Mouse (Mus musculus) gonadal fat pad, adult 2 months (tissue): ENCODE data around the gene Yif1a. TPM values are rescaled to one million over a fixed set of nuclear protein-coding genes. Genes with fewer than 3 reads are reported as not detected.

Source experiments
- DNase-seq: peaks from one replicate; pipeline ENCODE4 v3.0.0-alpha.2; 2012; ENCODE audit warnings: low read depth
- polyA plus RNA-seq: library from polyadenylated mRNA; depleted of rRNA; stranded (reverse); fragments of >200 nt; gene quantifications from 2 replicates; pipeline ENCODE4 v1.2.3, GENCODE M21; 2012

Gene Yif1a
- polyA plus RNA-seq, 1 experiment: 196 TPM

DNA sequence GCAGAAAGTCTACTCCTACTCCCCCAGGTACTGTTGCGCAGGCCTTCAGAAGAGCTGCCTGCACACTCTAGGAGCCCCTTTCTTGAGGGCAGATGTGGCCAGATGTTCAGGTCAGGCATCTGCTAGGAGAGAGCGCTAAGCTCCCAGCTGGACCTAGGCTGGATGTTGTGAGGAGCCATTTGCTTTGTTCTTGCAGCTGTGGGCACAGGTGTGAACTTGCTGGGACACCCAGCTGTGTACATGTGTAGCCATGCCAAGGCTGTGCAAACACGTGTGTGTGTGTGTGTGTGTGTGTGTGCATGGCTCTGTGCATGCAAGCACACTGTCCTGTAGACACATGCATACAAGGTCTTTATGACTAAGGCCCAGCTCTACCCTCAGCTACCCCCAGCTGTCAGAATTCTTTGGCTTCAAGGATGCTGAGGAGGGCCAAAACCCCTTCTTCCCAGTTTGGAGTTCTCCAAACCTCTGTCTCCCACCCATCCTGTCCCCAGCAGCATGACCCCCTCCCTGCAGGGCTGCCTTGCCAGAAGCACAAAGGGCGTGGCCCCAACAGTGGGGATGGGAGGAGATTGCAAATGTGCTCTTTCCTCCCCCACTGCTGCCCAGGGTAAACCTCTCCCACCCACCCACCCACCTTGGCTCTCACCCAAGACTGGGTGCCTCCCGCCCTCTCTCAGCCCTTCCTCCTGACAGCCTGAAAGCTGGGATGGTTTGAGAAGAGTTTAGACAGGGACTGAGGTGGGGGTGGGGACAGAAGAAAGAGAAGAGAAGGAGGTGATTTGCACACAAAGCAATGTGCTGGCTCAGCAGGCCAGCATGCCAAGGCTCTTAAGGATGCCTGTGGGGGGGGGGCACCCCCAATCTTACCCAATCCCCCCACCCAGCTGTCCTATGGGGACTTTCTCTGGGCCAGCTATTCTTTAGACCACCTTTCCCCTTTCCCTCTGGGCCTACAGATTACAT is 27.7 kb upstream of the Yif1a start:
- DNase-seq: no peak

DNA sequence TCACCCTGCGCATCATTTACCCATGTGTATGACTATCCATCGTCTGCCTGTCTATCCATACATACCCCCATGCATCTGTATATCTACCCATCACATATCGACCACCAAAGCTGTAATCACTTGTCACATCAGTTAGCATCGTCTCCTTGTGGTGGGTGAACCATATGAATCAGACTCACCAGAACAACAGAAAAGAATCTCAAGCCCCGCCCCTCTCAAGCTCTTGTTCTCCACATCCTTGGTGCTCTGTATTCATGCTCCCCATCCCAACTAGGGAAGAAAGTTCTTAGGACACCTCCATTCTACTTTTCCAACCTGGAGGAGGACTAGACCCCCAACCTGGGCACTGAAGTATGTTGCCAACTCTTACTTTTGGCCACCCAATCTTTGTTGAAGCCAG is 26.3 kb upstream of the Yif1a start:
- no peak for DNase-seq

DNA sequence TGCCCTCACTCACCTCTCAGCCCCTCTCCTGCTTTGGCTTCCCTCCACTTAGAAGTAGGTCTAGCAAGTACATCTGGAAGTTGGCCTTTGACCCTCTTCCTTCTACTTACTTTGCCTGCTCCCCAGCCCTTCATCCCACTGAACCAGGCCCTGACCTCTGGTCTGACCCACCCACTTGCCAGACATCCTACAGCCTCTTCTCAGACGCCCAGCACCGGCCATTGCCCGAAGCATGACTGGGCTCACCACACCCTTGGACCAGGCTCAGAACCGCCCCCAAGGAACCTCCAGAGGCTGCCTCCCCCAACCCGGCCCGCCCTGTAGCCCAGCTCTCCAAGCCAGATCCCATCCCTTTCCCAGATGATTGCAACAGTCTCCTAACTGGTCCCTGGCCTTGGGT is 25.9 kb upstream of the Yif1a start:
- no peak for DNase-seq

DNA sequence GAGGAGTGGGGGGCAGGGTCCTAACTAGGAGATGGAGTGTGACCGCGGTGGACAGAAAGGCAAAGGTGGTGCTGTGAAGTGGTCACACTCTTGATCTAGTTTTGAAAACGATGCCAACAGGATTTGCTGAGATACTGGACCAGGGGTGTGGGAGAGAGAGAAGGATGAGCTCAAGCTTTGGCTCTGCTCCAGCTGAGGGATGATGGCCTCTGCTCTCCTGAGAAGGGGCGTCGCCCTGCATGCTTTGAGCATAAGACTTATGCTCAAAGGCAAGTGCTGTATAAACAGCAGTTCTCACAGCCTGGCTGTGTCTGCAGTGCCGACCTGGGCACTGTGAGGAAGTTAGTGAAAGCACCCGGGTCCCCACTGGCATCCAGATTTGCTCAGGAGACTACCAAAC is 23.2 kb upstream of the Yif1a start:
- no peak for DNase-seq

DNA sequence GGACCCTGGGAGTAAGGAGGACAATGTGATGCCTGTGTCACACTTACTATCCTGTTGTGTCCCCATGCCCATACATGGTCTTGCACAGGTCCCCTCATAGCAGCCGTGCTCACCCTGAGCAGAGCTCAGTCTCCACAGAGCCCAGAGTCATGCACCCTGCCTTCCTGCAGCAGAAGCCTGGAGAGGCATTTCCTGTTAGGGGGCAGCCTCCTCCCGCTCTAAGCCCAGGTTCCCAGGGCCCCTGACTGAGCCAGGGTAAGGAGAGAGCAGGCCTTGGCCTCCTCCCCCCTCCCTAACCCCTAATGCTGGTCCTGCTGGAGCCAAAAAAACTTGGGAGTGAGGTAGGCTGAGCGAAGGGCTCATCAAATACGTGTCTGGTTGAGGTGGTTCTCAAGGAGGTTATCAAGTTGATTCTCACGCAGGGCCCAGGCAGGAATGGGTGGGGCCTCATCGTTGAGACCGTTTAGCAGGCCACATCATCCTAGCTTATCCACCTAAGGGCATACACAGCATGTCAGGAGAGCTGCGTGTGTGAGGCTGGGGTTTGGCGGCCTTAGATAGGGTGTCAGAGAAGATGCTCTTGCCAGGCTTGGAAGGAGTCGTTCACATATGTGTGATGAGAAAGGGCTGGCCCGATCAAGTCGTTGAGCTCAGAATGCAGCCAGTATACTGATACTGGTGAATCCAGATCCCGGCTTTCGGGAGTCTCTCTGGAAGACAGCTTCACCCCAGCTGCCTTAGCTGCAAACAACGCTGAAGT is 21.1 kb upstream of the Yif1a start:
- no peak for DNase-seq

DNA sequence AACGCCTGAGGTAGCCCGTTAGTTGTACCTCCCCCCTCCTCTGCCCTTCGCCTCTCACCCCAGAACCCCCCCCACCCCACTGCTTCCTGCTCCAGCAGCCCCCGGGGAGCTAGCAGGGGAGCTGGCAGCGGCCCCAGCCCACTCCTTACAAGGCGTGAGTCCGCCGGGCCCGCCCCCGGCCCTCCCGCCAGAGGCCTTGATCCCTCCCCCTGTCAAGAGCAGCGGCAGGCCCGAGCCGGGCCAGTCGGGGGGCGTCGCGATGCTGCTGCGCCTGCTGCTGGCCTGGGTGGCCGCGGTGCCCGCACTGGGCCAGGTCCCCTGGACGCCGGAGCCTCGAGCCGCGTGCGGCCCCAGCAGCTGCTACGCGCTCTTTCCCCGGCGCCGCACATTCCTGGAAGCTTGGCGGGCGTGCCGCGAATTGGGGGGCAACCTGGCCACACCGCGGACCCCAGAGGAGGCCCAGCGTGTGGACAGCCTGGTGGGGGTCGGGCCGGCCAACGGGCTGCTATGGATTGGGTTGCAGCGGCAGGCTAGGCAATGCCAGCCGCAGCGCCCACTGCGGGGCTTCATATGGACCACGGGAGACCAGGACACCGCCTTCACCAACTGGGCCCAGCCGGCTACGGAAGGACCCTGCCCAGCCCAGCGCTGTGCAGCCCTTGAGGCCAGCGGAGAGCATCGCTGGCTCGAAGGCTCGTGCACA is 20.3 kb upstream of the Yif1a start, which contains the start of gene Cd248:
TSS of gene Cd248 (plus strand) at position 212 of the 703 bp plus-strand sequence.
- DNase-seq: no peak

DNA sequence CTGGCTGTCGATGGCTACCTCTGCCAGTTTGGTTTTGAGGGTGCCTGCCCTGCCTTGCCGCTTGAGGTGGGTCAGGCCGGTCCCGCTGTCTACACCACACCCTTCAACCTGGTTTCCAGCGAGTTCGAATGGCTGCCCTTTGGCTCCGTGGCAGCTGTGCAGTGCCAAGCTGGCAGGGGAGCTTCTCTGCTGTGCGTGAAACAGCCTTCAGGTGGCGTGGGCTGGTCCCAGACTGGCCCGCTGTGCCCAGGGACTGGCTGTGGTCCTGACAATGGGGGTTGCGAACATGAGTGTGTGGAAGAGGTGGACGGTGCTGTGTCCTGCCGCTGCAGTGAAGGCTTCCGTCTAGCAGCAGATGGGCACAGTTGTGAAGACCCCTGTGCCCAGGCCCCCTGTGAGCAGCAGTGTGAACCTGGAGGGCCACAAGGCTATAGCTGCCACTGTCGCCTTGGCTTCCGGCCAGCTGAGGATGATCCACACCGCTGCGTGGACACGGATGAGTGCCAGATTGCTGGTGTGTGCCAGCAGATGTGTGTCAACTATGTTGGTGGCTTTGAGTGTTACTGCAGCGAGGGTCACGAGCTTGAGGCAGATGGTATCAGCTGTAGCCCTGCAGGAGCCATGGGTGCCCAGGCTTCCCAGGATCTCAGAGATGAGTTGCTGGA is 19.6 kb upstream of the Yif1a start:
- no peak for DNase-seq

DNA sequence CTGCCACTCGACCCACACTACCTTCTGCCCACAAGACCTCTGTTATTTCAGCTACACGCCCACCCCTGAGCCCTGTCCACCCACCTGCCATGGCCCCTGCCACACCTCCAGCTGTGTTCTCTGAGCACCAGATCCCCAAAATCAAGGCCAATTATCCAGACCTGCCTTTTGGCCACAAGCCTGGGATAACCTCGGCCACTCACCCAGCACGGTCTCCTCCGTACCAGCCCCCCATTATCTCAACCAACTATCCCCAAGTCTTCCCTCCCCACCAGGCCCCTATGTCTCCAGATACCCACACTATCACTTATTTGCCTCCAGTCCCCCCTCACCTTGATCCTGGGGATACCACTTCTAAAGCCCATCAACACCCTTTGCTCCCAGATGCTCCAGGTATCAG is 18.9 kb upstream of the Yif1a start:
- no peak for DNase-seq

DNA sequence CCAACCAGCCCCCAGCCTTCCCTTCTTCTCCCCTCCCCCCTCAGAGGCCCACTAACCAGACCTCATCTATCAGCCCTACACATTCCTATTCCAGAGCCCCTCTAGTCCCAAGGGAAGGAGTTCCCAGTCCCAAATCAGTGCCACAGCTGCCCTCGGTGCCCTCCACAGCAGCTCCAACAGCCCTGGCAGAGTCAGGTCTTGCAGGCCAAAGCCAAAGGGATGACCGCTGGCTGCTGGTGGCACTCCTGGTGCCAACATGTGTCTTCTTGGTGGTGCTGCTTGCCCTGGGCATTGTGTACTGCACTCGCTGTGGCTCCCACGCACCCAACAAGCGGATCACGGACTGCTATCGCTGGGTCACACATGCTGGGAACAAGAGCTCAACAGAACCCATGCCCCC is 18.4 kb upstream of the Yif1a start:
- no peak for DNase-seq

DNA sequence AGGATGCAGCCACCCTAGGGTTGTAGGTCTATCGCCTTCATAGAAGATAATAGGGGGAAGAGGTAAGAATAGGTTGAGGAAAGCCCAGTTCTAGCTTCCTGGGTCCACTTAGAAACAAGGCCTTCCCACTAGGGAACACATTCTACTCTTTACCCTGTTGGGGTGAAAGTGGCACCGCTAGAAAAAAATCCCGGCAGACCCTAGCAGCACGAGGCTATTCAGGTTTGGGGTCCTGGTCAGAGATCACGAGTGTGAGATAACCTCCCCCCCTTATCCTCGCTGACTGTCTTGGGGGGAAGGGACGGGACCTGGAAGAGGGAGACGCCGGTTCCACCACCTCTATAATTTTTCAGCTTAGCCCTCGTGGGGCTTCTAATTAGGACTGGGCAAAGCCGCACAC is 17.3 kb upstream of the Yif1a start:
- DNase-seq: no peak

DNA sequence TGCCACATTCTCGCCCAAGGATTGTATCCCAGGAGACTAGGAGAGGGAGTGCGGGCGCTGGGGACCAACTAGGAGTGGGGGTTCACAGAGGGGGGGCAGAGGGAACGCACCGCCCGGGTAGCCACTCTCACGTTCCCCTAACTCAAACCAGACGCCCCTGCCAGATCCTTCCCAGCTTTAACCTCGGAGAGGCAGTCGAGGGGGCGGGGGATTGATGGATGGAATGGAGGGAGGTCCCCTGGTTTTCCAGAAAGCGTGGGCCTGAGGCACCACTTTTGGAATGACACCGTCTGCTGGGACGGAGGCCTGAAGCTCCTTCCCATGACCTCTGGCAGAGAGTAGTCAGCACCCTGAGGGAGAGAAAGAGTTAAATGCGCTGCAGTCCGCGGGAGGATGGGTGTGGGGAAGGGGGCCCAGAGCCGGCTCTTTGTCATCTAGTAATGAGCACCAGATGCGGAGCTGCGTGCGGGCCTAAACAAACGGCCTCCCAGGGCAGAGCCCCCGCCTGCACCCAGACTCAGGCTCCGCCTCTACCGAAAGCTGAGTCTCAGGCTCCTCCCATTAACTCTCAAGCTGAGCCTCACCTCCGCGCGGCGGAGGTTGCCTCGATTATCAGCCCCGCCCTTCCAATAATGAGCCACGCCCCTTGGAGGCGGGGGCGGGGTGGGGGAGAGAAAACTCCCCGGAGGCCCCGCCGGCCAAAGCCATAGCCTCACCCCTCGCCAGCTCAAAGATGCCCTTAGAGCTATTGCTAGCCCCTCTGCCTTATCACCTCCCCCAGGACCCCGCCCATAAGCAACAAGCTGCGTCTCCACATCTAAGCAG is 16.6 kb upstream of the Yif1a start:
- no peak for DNase-seq

DNA sequence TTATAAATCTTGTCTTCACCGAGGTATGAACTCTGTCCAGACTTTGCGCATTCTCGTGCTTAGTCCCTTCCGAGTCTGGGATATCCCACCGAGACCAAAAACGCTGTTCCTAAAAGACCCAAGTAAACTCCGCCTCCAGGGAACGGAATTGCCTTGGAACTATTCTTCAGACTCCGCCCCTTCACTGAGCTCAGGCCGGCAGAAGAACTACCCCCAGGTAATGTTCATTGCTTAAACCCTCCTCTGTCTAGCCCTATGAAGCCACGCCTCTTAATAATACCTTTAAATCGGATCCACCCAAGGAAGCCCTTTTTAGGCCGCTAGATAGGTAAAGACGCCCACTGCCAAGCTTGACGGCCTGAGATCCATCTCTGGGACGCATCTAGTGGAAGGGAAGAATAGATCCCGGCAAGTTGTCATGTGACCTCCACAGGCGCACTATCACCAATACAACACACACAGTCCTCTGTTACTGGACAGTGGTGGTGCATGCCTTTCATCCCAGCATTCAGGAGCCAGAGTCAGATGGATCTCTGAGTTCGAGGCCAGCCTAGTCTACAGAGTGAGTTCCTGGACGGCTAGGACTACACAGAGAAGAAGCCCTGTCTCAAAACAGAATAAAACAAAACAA is 15.8 kb upstream of the Yif1a start:
- DNase-seq: no peak

DNA sequence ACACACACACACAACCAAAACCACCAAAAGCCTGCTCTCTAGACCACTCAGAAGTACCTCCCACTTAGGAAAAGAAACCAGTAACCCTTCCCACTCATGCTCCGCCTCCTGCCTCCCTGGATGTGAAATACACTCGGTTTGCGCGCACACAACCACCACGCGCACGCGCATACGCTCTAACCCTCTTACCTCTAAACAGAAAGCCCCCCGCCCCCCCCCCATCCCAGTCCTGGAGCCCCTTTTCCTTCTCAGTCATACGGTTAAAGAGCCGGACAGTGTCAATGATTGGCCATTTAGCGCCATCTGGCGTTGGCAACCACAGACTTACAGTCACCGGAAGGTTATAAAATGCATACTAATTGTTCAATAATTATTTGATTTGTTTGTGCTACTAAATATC is 15.3 kb upstream of the Yif1a start:
- DNase-seq: no peak

DNA sequence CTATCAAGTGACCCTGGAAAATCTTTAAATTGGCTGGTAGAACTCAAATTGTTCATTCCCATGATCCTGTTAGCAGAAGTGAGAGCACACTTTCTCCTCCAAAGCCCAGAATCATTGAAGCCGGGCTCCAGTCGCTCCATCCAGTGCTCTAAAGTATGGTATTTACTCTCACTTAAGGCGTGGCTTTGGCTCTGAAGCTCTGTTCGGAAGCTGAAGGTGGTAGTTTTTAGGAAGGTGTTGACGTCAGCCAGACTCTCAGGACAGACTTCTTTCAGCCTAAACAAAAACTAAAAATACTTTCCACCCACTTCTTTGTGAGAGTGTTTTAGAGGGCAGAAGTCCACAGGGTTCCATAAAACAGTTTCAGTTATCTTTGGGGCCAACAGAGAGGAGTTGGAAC is 14.8 kb upstream of the Yif1a start:
- no peak for DNase-seq

DNA sequence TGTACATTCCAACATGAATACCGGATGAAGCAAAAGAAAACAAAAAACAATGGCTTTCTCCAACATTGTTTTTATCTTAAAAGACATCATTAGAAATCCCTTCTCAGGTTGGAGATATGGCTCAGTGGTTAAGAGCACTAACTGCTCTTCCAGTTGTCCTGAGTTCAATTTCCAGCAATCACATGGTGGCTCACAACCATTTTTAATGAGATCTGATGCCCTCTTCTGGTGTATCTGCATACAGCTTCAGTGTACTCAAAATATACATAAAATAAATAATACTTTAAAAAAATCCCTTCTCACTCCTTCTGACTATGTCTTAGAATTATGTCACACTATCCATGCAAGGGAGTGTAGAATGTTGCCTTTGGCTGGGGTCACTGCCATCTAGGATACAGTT is 9.1 kb upstream of the Yif1a start:
- no peak for DNase-seq

DNA sequence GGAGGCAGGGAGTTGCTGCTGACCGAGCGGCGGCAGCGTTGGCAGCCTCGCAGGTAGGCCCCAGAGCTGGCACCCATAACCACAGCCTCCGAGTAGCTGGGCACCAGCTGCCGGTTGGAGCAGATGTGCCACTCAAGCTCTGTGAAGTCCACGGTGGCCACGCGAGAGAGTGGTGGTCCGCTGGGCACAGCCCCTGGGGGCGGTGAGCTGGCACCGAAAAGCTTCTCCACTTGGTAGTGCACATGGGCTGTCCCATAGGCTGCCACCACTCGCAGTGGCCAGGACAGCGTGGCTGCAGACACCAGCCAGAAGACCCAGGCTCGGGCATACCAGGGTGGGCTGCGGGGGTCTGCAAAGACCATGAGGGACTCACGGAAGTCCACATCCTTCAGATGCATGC is 6.3 kb upstream of the Yif1a start:
- DNase-seq: no peak

DNA sequence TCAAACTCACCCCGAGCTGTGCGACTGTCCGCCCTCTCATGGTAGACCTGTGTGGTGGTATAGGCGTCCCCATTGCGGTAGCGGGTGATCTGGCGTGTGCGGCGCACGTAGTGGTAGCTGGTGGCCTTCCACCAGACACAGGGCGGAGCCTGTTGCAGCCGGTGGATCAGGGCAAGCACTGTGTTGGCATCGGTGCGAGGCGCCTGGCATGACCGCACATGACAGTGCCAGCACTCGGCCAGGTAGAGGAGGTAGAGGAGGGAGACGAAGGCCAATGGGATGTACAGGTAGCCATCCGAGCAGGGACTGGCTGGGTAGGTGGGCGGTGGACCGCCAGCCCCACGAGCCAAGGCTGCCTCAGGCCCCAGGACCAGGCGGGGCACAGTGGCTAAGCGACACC is 5.7 kb upstream of the Yif1a start:
- no peak for DNase-seq

DNA sequence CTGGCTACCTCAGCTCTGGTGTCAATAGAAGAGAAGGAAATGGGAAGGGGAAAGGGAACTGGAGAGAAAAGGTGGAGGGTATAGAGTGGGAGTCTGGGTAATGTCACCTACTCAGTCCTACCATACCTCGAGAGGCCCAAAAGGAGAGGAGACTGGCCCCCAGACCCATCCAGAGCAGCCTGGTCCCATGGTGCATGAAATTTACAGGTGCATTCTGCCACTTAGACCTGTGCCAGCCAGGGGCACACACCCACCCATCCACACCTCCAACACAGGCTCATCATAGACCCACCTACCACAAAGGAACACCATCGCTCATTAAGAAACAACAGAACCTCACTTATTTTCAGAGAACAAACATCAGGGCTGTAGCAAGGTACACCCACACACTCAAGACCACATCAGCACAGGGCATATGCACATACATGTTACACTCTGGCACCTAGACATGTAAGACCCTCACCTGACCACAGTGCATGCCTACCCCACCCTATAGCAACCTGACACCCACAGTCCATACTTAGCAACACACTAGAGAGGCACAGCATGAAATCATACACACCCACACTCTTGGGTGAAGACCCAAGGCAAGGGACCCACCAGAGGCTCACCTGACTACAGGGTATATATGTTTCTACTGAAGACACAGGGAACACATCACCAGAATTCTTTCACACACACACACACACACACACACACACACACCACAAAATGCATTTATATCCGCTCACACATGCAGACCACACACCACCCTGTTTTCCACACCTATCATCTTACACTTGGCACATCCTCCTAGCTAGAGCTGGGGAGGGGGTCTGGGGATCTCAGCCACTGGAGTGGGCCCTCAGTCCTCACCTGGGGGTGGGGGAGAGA is 4.1 kb upstream of the Yif1a start:
- DNase-seq: no peak

DNA sequence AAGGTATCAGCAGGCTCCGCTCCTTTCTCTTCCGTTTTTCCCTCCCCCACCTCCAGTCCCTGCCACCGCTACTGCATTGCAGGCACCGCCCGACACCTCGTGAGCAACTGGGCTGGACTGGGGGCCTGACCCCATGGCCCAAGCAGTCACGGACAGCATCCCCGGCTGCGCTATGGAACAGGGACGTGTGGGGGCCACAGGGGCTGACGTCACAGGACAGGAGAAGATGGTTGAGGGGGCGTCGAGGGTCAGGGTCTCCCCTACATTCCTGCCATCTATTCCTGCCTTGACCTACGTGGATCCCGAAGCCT is 3.5 kb upstream of the Yif1a start:
- no peak for DNase-seq
